Mouse (Mus musculus): ENCODE results near the gene Unc13d.
"Not testable (repeated sequence)": the region's sequence is repeated elsewhere in the genome, so short reads cannot be mapped to it uniquely, and the experiment has no call there.

Gene Unc13d

GRCm38 (mm10) chr11:116100385-116100784 lies 22.6 kb upstream of the Unc13d start:
- no peak for DNase-seq (ENCODE audit: low spot score)

- DNase-seq (ENCODE audit: low spot score) = no peak
These were observed 21.7 kb upstream of the Unc13d start for GRCm38 (mm10) chr11:116099462-116099861.

GRCm38 (mm10) chr11:116098711-116099460 lies 21.1 kb upstream of the Unc13d start:
- DNase-seq (ENCODE audit: low spot score) = no peak

GRCm38 (mm10) chr11:116096213-116097108 lies 18.7 kb upstream of the Unc13d start:
- peak; percentile 61 for DNase-seq (ENCODE audit: low spot score)

- DNase-seq (ENCODE audit: low spot score) = no peak
These were observed 17.8 kb upstream of the Unc13d start for GRCm38 (mm10) chr11:116095573-116095972.

GRCm38 (mm10) chr11:116093771-116094565 lies 16.2 kb upstream of the Unc13d start:
- DNase-seq (ENCODE audit: low spot score) = no peak

GRCm38 (mm10) chr11:116092959-116093358 lies 15.2 kb upstream of the Unc13d start:
- not testable (repeated sequence) for DNase-seq (ENCODE audit: low spot score)

- no peak for DNase-seq (ENCODE audit: low spot score)
These were observed 13.8 kb upstream of the Unc13d start for GRCm38 (mm10) chr11:116091591-116091990.

GRCm38 (mm10) chr11:116089545-116089944 lies 11.8 kb upstream of the Unc13d start:
- DNase-seq (ENCODE audit: low spot score) = no peak

GRCm38 (mm10) chr11:116088741-116089394 lies 11.1 kb upstream of the Unc13d start:
- no peak for DNase-seq (ENCODE audit: low spot score)

- DNase-seq (ENCODE audit: low spot score) = no peak
These were observed 10.4 kb upstream of the Unc13d start for GRCm38 (mm10) chr11:116088188-116088587.

GRCm38 (mm10) chr11:116087194-116088130 lies 9.7 kb upstream of the Unc13d start:
- peak; percentile 89 for DNase-seq (ENCODE audit: low spot score)

GRCm38 (mm10) chr11:116086258-116087193 lies 8.8 kb upstream of the Unc13d start, which contains the start of gene Wbp2:
Gene Wbp2, minus strand, starts transcription at chr11:116086995.
- DNase-seq (ENCODE audit: low spot score) = peak; percentile 99

- DNase-seq (ENCODE audit: low spot score) = no peak
These were observed 6.4 kb upstream of the Unc13d start for GRCm38 (mm10) chr11:116084166-116084565.

GRCm38 (mm10) chr11:116083096-116083672 lies 5.4 kb upstream of the Unc13d start:
- no peak for DNase-seq (ENCODE audit: low spot score)

GRCm38 (mm10) chr11:116081081-116081480 lies 3.3 kb upstream of the Unc13d start:
- peak; percentile 35 for DNase-seq (ENCODE audit: low spot score)

- DNase-seq (ENCODE audit: low spot score) = no peak
These were observed 1.8 kb upstream of the Unc13d start for GRCm38 (mm10) chr11:116079511-116079910.

GRCm38 (mm10) chr11:116078676-116079320 lies 1.0 kb upstream of the Unc13d start:
- peak; percentile 19 for DNase-seq (ENCODE audit: low spot score)

Measured in retina, embryonic 14.5 days (tissue).